Mouse (Mus musculus) erythroblast, embryonic 14.5 days (primary cell): Measurements from ENCODE around the gene 2310030G06Rik.

Experiments
- GATA1 ChIP-seq: IDR thresholded peaks from 2 replicates; pipeline ENCODE4 v1.6.1; 2012; ENCODE audit warnings: low read length, inconsistent platforms, mixed read lengths
- TAL1 ChIP-seq: IDR thresholded peaks from 3 replicates; pipeline ENCODE4 v1.6.1; 2012; ENCODE audit warnings: low read length, inconsistent platforms, mixed read lengths

DNA sequence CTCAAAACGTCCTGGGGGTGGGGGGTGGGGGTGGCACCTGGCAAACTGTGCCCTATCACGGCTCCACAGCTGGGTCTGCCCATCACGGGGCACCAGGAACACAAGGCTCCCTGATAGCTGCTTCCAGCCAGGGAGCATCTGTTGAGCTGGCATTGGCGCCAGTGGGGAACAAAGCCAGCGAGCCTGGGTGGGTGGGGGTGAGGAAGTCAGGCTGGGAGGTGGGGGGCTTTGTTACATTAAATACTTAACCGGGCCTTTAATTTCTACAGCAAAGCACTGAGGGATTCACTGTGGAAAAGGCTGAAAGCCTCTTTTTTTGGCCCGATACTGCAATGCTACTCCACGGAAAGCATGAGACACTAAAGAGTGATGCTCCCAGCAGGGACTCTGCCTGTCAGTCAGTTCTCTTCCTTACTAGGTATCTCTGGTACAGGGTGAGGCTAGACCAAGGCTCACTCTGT, 23.9 kb downstream of the 2310030G06Rik start:
- TF ChIP-seq GATA1 (no peak), TAL1 (no peak)
